In the genomic region with DNA sequence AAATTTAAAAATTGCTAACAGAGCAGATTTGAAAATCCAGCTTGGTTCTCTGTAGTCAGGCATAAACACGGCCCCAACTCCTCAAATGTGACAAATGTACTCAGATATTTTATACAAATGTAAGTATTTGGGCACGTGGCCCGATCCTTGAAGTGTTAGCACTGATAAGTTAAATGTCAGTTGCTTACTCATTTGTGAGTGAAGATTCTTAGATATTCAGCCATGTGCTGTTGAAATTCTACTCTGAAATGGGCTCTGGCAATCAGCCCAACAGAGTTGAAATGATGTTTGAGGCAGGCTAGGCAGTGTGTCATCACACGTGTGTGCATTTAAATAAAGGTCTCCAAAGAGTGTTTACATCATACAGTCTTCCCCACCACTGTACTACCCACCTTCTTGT, we compare ENCODE assay signal across 17 mouse cellular contexts.
A peak's percentile ranks its signal among the peaks of the same experiment; 100 is the strongest.
DNase-seq lines count a peak whose midpoint lies in the region; ATAC-seq and TF ChIP-seq lines count a peak whose summit lies in the region.
"Had no signal": no experiment of that assay in that cellular context is flagged by ENCODE, and none has a peak within 500 bp of the region (broad histone marks: within the 10 kb centered on the region; RNA-seq: fewer than 3 reads in every experiment).

No protein-coding gene starts in this region.

- ATAC-seq in forebrain, embryonic 16.5 days: peak; percentile 57; the same call in 1 of the 2 replicates
- ATAC-seq in forebrain, embryonic 11.5 days (replicated peaks; ENCODE audit: low FRiP score): no peak
- ATAC-seq: intestine, embryonic 15.5 days had no signal

- no peaks in the 10 kb centered on the region for H3K36me3 ChIP-seq in forebrain, embryonic 16.5 days (ENCODE audit: control insufficient read depth, insufficient read depth)
- no peaks in the 10 kb centered on the region for H3K36me3 ChIP-seq in forebrain, embryonic 11.5 days (ENCODE audit: control insufficient read depth, insufficient read depth, low read length)
- H3K36me3 ChIP-seq: embryonic facial prominence, embryonic 10.5 days; heart, embryonic 12.5 days; hindbrain, embryonic 10.5 days; intestine, embryonic 15.5 days; kidney, embryonic 15.5 days had no signal

- TF ChIP-seq POLR2A in brain, embryonic 14.5 days (IDR thresholded peaks at IDR 0.05; ENCODE audit: borderline replicate concordance, extremely low read depth, insufficient read depth, insufficient read length, poor library complexity, severe bottlenecking): no peak

- H3K27ac ChIP-seq in forebrain, embryonic 16.5 days (ENCODE audit: low read length): no peak overlapping the region
- H3K27ac ChIP-seq in forebrain, embryonic 11.5 days (ENCODE audit: low read depth, low read length): no peak overlapping the region
- H3K27ac ChIP-seq: embryonic facial prominence, embryonic 10.5 days; hindbrain, embryonic 10.5 days; hindbrain, embryonic 14.5 days; intestine, embryonic 15.5 days; kidney, embryonic 15.5 days had no signal

- H3K4me3 ChIP-seq in forebrain, embryonic 16.5 days (replicated peaks; ENCODE audit: low read length): no peak overlapping the region
- no peak overlapping the region for H3K4me3 ChIP-seq in forebrain, embryonic 11.5 days (ENCODE audit: low read depth, low read length)
- H3K4me3 ChIP-seq: embryonic facial prominence, embryonic 10.5 days; heart, embryonic 12.5 days; hindbrain, embryonic 10.5 days; intestine, embryonic 15.5 days; kidney, embryonic 15.5 days had no signal

- WGBS in forebrain, embryonic 16.5 days: 73% methylated on average over 4 of the region's 4 CpGs
- WGBS in forebrain, embryonic 11.5 days: 96% methylated on average over 4 of the region's 4 CpGs

- no peak overlapping the region for H3K4me2 ChIP-seq in forebrain, embryonic 16.5 days (ENCODE audit: low read length)
- H3K4me2 ChIP-seq in forebrain, embryonic 11.5 days (ENCODE audit: low read depth, low read length, severe bottlenecking): no peak overlapping the region
- H3K4me2 ChIP-seq: heart, embryonic 12.5 days; hindbrain, embryonic 14.5 days; intestine, embryonic 15.5 days; kidney, embryonic 15.5 days had no signal

- no peaks in the 10 kb centered on the region for H3K27me3 ChIP-seq in forebrain, embryonic 16.5 days (replicated peaks; ENCODE audit: control insufficient read depth, insufficient read depth, low read length)
- no peaks in the 10 kb centered on the region for H3K27me3 ChIP-seq in forebrain, embryonic 11.5 days (ENCODE audit: control insufficient read depth, insufficient read depth, low read length)
- H3K27me3 ChIP-seq: heart, embryonic 12.5 days; intestine, embryonic 15.5 days; kidney, embryonic 15.5 days had no signal

- no peak for DNase-seq in forebrain, embryonic 11.5 days (ENCODE audit: low spot score)
- DNase-seq in 416B (ENCODE audit: low read depth) (peak; percentile 83), NIH3T3 (ENCODE audit: low read depth) (peak; percentile 81)
- DNase-seq in brain, embryonic 14.5 days (ENCODE audit: low read depth): peak; percentile 60
- DNase-seq in urinary bladder, postnatal 10 days (ENCODE audit: low spot score): no peak
- no peak for DNase-seq in c-Kit-positive CD71-positive TER-119-positive erythroid progenitor cells, embryonic 14.5 days (ENCODE audit: low spot score)
- DNase-seq: cerebellum, adult 2 months; cerebellum, postnatal 10 days; gastrocnemius, postnatal 25 days; kidney, adult 18-20 months had no signal

- 0 out of 2 replicates have a peak, but pooled peaks cover 2% of the 10 kb centered on the region for H3K9me3 ChIP-seq in forebrain, embryonic 16.5 days (ENCODE audit: control insufficient read depth, low read length)
- no peaks in the 10 kb centered on the region; the same call in 1 of the 2 replicates for H3K9me3 ChIP-seq in forebrain, embryonic 11.5 days (ENCODE audit: control insufficient read depth, low read length)
- H3K9me3 ChIP-seq: embryonic facial prominence, embryonic 10.5 days; intestine, embryonic 15.5 days; kidney, embryonic 15.5 days had no signal

- no peak overlapping the region for H3K9ac ChIP-seq in forebrain, embryonic 16.5 days (replicated peaks; ENCODE audit: low read depth, low read length)
- H3K9ac ChIP-seq in forebrain, embryonic 11.5 days (ENCODE audit: low read length): no peak overlapping the region
- H3K9ac ChIP-seq: heart, embryonic 12.5 days; hindbrain, embryonic 14.5 days; intestine, embryonic 15.5 days; kidney, embryonic 15.5 days had no signal

- H3K4me1 ChIP-seq in forebrain, embryonic 16.5 days (replicated peaks; ENCODE audit: control insufficient read depth, insufficient read depth, low read length): no peaks in the 10 kb centered on the region
- H3K4me1 ChIP-seq in forebrain, embryonic 11.5 days (replicated peaks; ENCODE audit: control insufficient read depth, insufficient read depth, low read length): no peaks in the 10 kb centered on the region

- no peak for TF ChIP-seq CTCF in brain, embryonic 14.5 days (IDR thresholded peaks at IDR 0.05; ENCODE audit: borderline replicate concordance, extremely low read depth, insufficient read depth, insufficient read length)

Comparison
In these comparisons a context has a peak if more than half of its experiments do, and no peak if none do; other contexts are left out.
1. DNase-seq: peak in 416B (single experiment), NIH3T3 (single experiment) and brain, embryonic 14.5 days (single experiment); none in forebrain, embryonic 11.5 days (single experiment), urinary bladder, postnatal 10 days (single experiment) and c-Kit-positive CD71-positive TER-119-positive erythroid progenitor cells, embryonic 14.5 days (single experiment).